In the genomic region with DNA sequence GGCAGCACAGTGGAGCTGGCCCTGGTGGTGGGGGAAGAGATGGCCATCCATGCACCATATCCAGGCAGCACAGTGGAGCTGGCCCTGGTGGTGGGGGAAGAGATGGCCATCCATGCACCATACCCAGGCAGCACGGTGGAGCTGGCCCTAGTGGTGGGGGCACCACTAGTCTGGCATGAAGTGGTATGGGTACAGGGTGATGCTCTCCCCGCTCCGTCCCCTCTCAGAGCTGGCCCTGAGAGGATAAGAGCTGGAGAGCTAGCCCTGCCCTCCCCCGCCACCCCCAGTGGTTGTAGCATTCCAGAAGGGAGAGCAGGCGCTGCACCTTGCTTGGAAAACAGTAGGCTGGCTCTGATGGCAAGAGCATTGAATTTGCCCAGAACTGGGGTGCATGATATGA, we compare ENCODE assay signal across 30 mouse cellular contexts. TPM values are rescaled to one million over a fixed set of nuclear protein-coding genes. Genes with fewer than 3 reads are reported as not detected.
DNase-seq lines count a peak whose midpoint lies in the region; ATAC-seq lines count a peak whose summit lies in the region.
"Had no signal": no experiment of that assay in that cellular context is flagged by ENCODE, and none has a peak within 500 bp of the region (broad histone marks: within the 10 kb centered on the region; RNA-seq: fewer than 3 reads in every experiment).

No protein-coding gene starts in this region.

- 89% methylated on average over 5 of the region's 5 CpGs for WGBS in forebrain, embryonic 13.5 days
- 92% methylated on average over 5 of the region's 5 CpGs for WGBS in forebrain, embryonic 16.5 days
- 91% methylated on average over 5 of the region's 5 CpGs for WGBS in kidney, embryonic 16.5 days
- WGBS in midbrain, embryonic 11.5 days, result 81% methylated on average over 5 of the region's 5 CpGs
- 82% methylated on average over 5 of the region's 5 CpGs for WGBS in midbrain, embryonic 10.5 days
- 87% methylated on average over 5 of the region's 5 CpGs for WGBS in midbrain, embryonic 14.5 days

- no peaks in the 10 kb centered on the region for H3K9me3 ChIP-seq in forebrain, embryonic 13.5 days (replicated peaks)
- H3K9me3 ChIP-seq in forebrain, embryonic 16.5 days (ENCODE audit: control insufficient read depth, low read length), result no peaks in the 10 kb centered on the region
- H3K9me3 ChIP-seq in kidney, embryonic 16.5 days (ENCODE audit: low read length), result no peaks in the 10 kb centered on the region
- H3K9me3 ChIP-seq in midbrain, embryonic 11.5 days (ENCODE audit: control insufficient read depth, low read length), result no peaks in the 10 kb centered on the region
- H3K9me3 ChIP-seq in midbrain, embryonic 10.5 days (replicated peaks), result no peaks in the 10 kb centered on the region
- no peaks in the 10 kb centered on the region for H3K9me3 ChIP-seq in midbrain, embryonic 14.5 days (ENCODE audit: control insufficient read depth, low read length)
- H3K9me3 ChIP-seq: forebrain, embryonic 12.5 days; heart, embryonic 13.5 days; hindbrain, embryonic 10.5 days; limb, embryonic 12.5 days; neural tube, embryonic 15.5 days had no signal

- H3K4me2 ChIP-seq in forebrain, embryonic 13.5 days, result no peak overlapping the region
- no peak overlapping the region for H3K4me2 ChIP-seq in forebrain, embryonic 16.5 days (ENCODE audit: low read length)
- H3K4me2 ChIP-seq in kidney, embryonic 16.5 days (replicated peaks; ENCODE audit: low read depth, low read length), result no peak overlapping the region
- H3K4me2 ChIP-seq in midbrain, embryonic 11.5 days, result no peak overlapping the region
- H3K4me2 ChIP-seq in midbrain, embryonic 14.5 days (ENCODE audit: low read length), result no peak overlapping the region
- H3K4me2 ChIP-seq: forebrain, embryonic 12.5 days; heart, embryonic 13.5 days; limb, embryonic 12.5 days; liver, embryonic 11.5 days; neural tube, embryonic 15.5 days had no signal

- ATAC-seq in forebrain, embryonic 13.5 days, result 0 out of 2 replicates have a peak, but pooled peaks have one; percentile 10
- no peak for ATAC-seq in forebrain, embryonic 16.5 days
- peak; percentile 42; the same call in 1 of the 2 replicates for ATAC-seq in kidney, embryonic 16.5 days (ENCODE audit: low FRiP score, low TSS enrichment)
- peak; percentile 27; the same call in 1 of the 2 replicates for ATAC-seq in midbrain, embryonic 11.5 days (ENCODE audit: low FRiP score)
- ATAC-seq in midbrain, embryonic 14.5 days (ENCODE audit: low FRiP score, low TSS enrichment), result peak; percentile 43; the same call in 1 of the 2 replicates
- ATAC-seq: intestine, postnatal 0 days; lung, postnatal 0 days; Patski had no signal

- no peak overlapping the region for H3K9ac ChIP-seq in forebrain, embryonic 13.5 days
- H3K9ac ChIP-seq in forebrain, embryonic 16.5 days (replicated peaks; ENCODE audit: low read depth, low read length), result no peak overlapping the region
- no peak overlapping the region for H3K9ac ChIP-seq in kidney, embryonic 16.5 days (replicated peaks; ENCODE audit: low read length)
- no peak overlapping the region for H3K9ac ChIP-seq in midbrain, embryonic 11.5 days (ENCODE audit: low read length)
- no peak overlapping the region for H3K9ac ChIP-seq in midbrain, embryonic 14.5 days (replicated peaks; ENCODE audit: low read length)
- H3K9ac ChIP-seq: forebrain, embryonic 12.5 days; heart, embryonic 13.5 days; limb, embryonic 12.5 days; neural tube, embryonic 15.5 days had no signal

- H3K36me3 ChIP-seq in forebrain, embryonic 13.5 days (ENCODE audit: poor library complexity, severe bottlenecking), result no peaks in the 10 kb centered on the region
- H3K36me3 ChIP-seq in forebrain, embryonic 16.5 days (ENCODE audit: control insufficient read depth, insufficient read depth), result no peaks in the 10 kb centered on the region
- H3K36me3 ChIP-seq in kidney, embryonic 16.5 days (ENCODE audit: insufficient read depth, low read length), result no peaks in the 10 kb centered on the region
- H3K36me3 ChIP-seq in midbrain, embryonic 11.5 days (ENCODE audit: control insufficient read depth, insufficient read depth, low read length), result no peaks in the 10 kb centered on the region
- H3K36me3 ChIP-seq in midbrain, embryonic 10.5 days, result no peaks in the 10 kb centered on the region
- no peaks in the 10 kb centered on the region for H3K36me3 ChIP-seq in midbrain, embryonic 14.5 days (ENCODE audit: control insufficient read depth, insufficient read depth, low read length)
- H3K36me3 ChIP-seq: forebrain, embryonic 12.5 days; heart, embryonic 13.5 days; hindbrain, embryonic 10.5 days; limb, embryonic 12.5 days; neural tube, embryonic 15.5 days had no signal

- no peaks in the 10 kb centered on the region for H3K4me1 ChIP-seq in forebrain, embryonic 13.5 days
- H3K4me1 ChIP-seq in forebrain, embryonic 16.5 days (replicated peaks; ENCODE audit: control insufficient read depth, insufficient read depth, low read length), result no peaks in the 10 kb centered on the region
- no peaks in the 10 kb centered on the region for H3K4me1 ChIP-seq in kidney, embryonic 16.5 days (ENCODE audit: insufficient read depth, low read length)
- no peaks in the 10 kb centered on the region for H3K4me1 ChIP-seq in midbrain, embryonic 11.5 days (ENCODE audit: control insufficient read depth, insufficient read depth, low read length)
- no peaks in the 10 kb centered on the region for H3K4me1 ChIP-seq in midbrain, embryonic 10.5 days
- H3K4me1 ChIP-seq in midbrain, embryonic 14.5 days (ENCODE audit: control insufficient read depth, insufficient read depth, low read length), result no peaks in the 10 kb centered on the region
- H3K4me1 ChIP-seq: forebrain, embryonic 12.5 days; heart, embryonic 13.5 days; hindbrain, embryonic 10.5 days; limb, embryonic 12.5 days; neural tube, embryonic 15.5 days had no signal

- H3K27ac ChIP-seq in forebrain, embryonic 13.5 days, result no peak overlapping the region
- no peak overlapping the region for H3K27ac ChIP-seq in forebrain, embryonic 16.5 days (ENCODE audit: low read length)
- H3K27ac ChIP-seq in kidney, embryonic 16.5 days (ENCODE audit: low read length), result no peak overlapping the region
- no peak overlapping the region for H3K27ac ChIP-seq in midbrain, embryonic 11.5 days (ENCODE audit: low read depth, low read length)
- H3K27ac ChIP-seq in midbrain, embryonic 10.5 days (replicated peaks), result no peak overlapping the region
- no peak overlapping the region for H3K27ac ChIP-seq in midbrain, embryonic 14.5 days (replicated peaks; ENCODE audit: low read depth, low read length)
- H3K27ac ChIP-seq: forebrain, embryonic 12.5 days; heart, embryonic 13.5 days; hindbrain, embryonic 10.5 days; limb, embryonic 12.5 days; neural tube, embryonic 15.5 days had no signal

- DNase-seq in kidney, postnatal 10 days, result no peak
- DNase-seq in midbrain, embryonic 11.5 days (ENCODE audit: low spot score, missing footprints), result no peak
- DNase-seq in midbrain, embryonic 10.5 days (ENCODE audit: low spot score), result no peak
- DNase-seq in midbrain, embryonic 14.5 days, result no peak
- no peak for DNase-seq in left cerebral cortex, adult 8-10 months (ENCODE audit: low spot score in 2 of 2)
- DNase-seq: adrenal gland, postnatal 14 days; cerebellum, adult 11 months; cerebellum, adult 9-10 months; cerebellum, postnatal 36 days; gastrocnemius, postnatal 36 days; heart, postnatal 10 days; kidney, postnatal 14 days; layer of hippocampus, adult 9-11 months; retina, postnatal 1 day; right cerebral cortex, postnatal 14 days; thymus, postnatal 4 days had no signal

- H3K27me3 ChIP-seq in forebrain, embryonic 13.5 days, result no peaks in the 10 kb centered on the region
- H3K27me3 ChIP-seq in forebrain, embryonic 16.5 days (replicated peaks; ENCODE audit: control insufficient read depth, insufficient read depth, low read length), result no peaks in the 10 kb centered on the region
- no peaks in the 10 kb centered on the region for H3K27me3 ChIP-seq in kidney, embryonic 16.5 days (ENCODE audit: insufficient read depth, low read length)
- H3K27me3 ChIP-seq in midbrain, embryonic 11.5 days (ENCODE audit: control insufficient read depth, insufficient read depth, low read length), result no peaks in the 10 kb centered on the region
- no peaks in the 10 kb centered on the region for H3K27me3 ChIP-seq in midbrain, embryonic 10.5 days (ENCODE audit: low read depth, poor library complexity, severe bottlenecking)
- H3K27me3 ChIP-seq in midbrain, embryonic 14.5 days (ENCODE audit: control insufficient read depth, insufficient read depth, low read length), result no peaks in the 10 kb centered on the region
- H3K27me3 ChIP-seq: forebrain, embryonic 12.5 days; heart, embryonic 13.5 days; limb, embryonic 12.5 days; neural tube, embryonic 15.5 days; Patski had no signal

- no peak overlapping the region for H3K4me3 ChIP-seq in forebrain, embryonic 13.5 days
- H3K4me3 ChIP-seq in forebrain, embryonic 16.5 days (replicated peaks; ENCODE audit: low read length), result no peak overlapping the region
- no peak overlapping the region for H3K4me3 ChIP-seq in kidney, embryonic 16.5 days (ENCODE audit: low read length)
- no peak overlapping the region for H3K4me3 ChIP-seq in midbrain, embryonic 11.5 days (ENCODE audit: low read depth, low read length)
- no peak overlapping the region for H3K4me3 ChIP-seq in midbrain, embryonic 10.5 days
- no peak overlapping the region for H3K4me3 ChIP-seq in midbrain, embryonic 14.5 days (replicated peaks; ENCODE audit: low read depth, low read length)
- H3K4me3 ChIP-seq: erythroblast, embryonic 14.5 days; forebrain, embryonic 12.5 days; heart, embryonic 13.5 days; hindbrain, embryonic 10.5 days; limb, embryonic 12.5 days; neural tube, embryonic 15.5 days had no signal

RNA-seq across cellular contexts. Expression of a gene that starts 26.9 kb away (rescaled TPM):
- 9.8 and 10.3 TPM in 2 replicates for polyA plus RNA-seq in forebrain, embryonic 13.5 days (2015; fragmentation: Nextera tagmentation; extraction: Ambion mirVana)
- polyA plus RNA-seq in forebrain, embryonic 16.5 days (2015; fragmentation: Nextera tagmentation; extraction: Ambion mirVana), result 15.6 and 18.1 TPM in 2 replicates
- polyA plus RNA-seq in kidney, embryonic 16.5 days (2015; fragmentation: Nextera tagmentation; extraction: Ambion mirVana), result 10.8 and 13.6 TPM in 2 replicates
- 4.8 and 5.0 TPM in 2 replicates for polyA plus RNA-seq in midbrain, embryonic 11.5 days (2014; fragmentation: Nextera tagmentation; extraction: Ambion mirVana)
- polyA plus RNA-seq in midbrain, embryonic 10.5 days (2016; fragmentation: Nextera tagmentation; extraction: Ambion mirVana), result 5.9 and 7.2 TPM in 2 replicates
- 7.5 and 7.6 TPM in 2 replicates for polyA plus RNA-seq in midbrain, embryonic 14.5 days (2014; fragmentation: Nextera tagmentation; extraction: Ambion mirVana)
- total RNA-seq in left cerebral cortex, adult 8-10 months (2022), result 10 to 100 TPM; 25.0 to 29.8 (median 27.0) TPM
- total RNA-seq: MEL had no signal
